Mouse (Mus musculus) spleen, adult 18-20 months (tissue): ENCODE results near the gene Prkce.

Experiments
- DNase-seq, 2 experiments: peaks; one replicate each; pipeline ENCODE4 v3.0.0; 2022; ENCODE audit warnings: mixed read lengths in 2 of 2

Prkce gene

GRCm38 (mm10) chr17:86591241-86591640 is 423.7 kb downstream of the Prkce start:
- no peak for DNase-seq

- DNase-seq: no peak
Observed at GRCm38 (mm10) chr17:86592991-86593586, 425.5 kb downstream of the Prkce start.

GRCm38 (mm10) chr17:86595526-86595925 is 427.9 kb downstream of the Prkce start:
- no peak for DNase-seq

GRCm38 (mm10) chr17:86601116-86601515 is 433.5 kb downstream of the Prkce start:
- DNase-seq: no peak

GRCm38 (mm10) chr17:86601901-86602300 is 434.3 kb downstream of the Prkce start:
- no peak for DNase-seq

- no peak for DNase-seq
Observed at GRCm38 (mm10) chr17:86603848-86604444, 436.4 kb downstream of the Prkce start.

GRCm38 (mm10) chr17:86607981-86608380 is 440.4 kb downstream of the Prkce start:
- no peak for DNase-seq

GRCm38 (mm10) chr17:86610271-86610969 is 442.8 kb downstream of the Prkce start:
- no peak for DNase-seq

- no peak for DNase-seq
Observed at GRCm38 (mm10) chr17:86611772-86612171, 444.2 kb downstream of the Prkce start.

GRCm38 (mm10) chr17:86615592-86616291 is 448.2 kb downstream of the Prkce start:
- DNase-seq: no peak

GRCm38 (mm10) chr17:86617570-86618237 is 450.1 kb downstream of the Prkce start:
- no peak for DNase-seq

- DNase-seq: no peak
Observed at GRCm38 (mm10) chr17:86618431-86618861, 450.9 kb downstream of the Prkce start.

GRCm38 (mm10) chr17:86622862-86623261 is 455.3 kb downstream of the Prkce start:
- no peak for DNase-seq

GRCm38 (mm10) chr17:86626523-86626922 is 458.9 kb downstream of the Prkce start:
- no peak for DNase-seq

- no peak for DNase-seq
Observed at GRCm38 (mm10) chr17:86633131-86633530, 465.5 kb downstream of the Prkce start.

GRCm38 (mm10) chr17:86637311-86637710 is 469.7 kb downstream of the Prkce start:
- DNase-seq: no peak

GRCm38 (mm10) chr17:86639279-86639678 is 471.7 kb downstream of the Prkce start:
- DNase-seq: no peak

GRCm38 (mm10) chr17:86647226-86647625 is 479.6 kb downstream of the Prkce start:
- DNase-seq: no peak

- DNase-seq: no peak
Observed at GRCm38 (mm10) chr17:86648856-86649435, 481.4 kb downstream of the Prkce start.

- DNase-seq: no peak
Observed at GRCm38 (mm10) chr17:86650241-86650640, 482.7 kb downstream of the Prkce start.

- no peak for DNase-seq
Observed at GRCm38 (mm10) chr17:86651091-86651490, 483.5 kb downstream of the Prkce start.

- no peak for DNase-seq
Observed at GRCm38 (mm10) chr17:86652751-86653150, 485.2 kb downstream of the Prkce start.

GRCm38 (mm10) chr17:86656369-86656768 is 488.8 kb downstream of the Prkce start:
- no peak for DNase-seq
